Mouse (Mus musculus): Measurements from ENCODE around the gene Whrn.
A peak's percentile ranks its signal among the peaks of the same experiment; 100 is the strongest.

Whrn gene

DNA sequence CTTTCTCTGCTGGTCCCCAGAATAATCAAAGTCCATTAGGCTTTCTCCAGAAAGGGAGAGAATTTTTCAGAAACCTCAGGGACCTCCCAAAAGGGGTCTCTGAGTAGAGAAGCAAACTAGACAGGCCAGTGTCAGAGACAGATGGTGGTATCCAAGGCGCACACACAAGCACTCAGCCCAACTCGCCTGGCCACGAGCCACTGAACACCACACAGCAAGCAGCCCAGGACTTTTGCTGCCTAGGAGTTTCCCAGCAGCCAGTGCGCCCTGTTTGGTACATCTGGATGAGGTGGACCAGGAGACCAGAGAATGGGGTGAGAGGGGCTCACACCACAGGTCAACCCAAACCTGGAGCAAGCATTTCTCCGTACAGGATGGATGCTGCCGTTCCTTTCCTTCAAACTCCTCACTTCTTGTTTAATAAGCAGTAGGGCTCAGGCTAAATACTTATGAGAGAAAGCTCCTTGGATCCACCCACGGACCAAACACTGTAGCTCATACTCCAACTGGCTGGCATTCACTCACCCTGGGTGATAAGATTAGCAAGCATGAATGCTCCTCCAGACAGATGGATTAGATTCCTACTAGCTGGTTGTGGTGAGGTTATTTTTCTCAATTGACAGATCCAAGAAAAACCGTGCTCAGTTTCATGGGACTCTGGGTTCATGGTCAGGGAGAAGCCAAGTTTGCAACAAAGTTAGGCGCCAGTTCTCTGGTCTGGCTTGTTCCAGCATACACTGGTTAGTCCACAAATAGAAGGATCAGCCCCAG lies 2.3 kb downstream of the Whrn start:
- DNase-seq (ENCODE audit: low spot score), result no peak

- no peak for DNase-seq (ENCODE audit: low spot score)
These were observed 4.3 kb downstream of the Whrn start for GRCm38 (mm10) chr4:63491521-63491920.

GRCm38 (mm10) chr4:63490146-63490545 lies 5.6 kb downstream of the Whrn start:
- DNase-seq (ENCODE audit: low spot score), result no peak

DNA sequence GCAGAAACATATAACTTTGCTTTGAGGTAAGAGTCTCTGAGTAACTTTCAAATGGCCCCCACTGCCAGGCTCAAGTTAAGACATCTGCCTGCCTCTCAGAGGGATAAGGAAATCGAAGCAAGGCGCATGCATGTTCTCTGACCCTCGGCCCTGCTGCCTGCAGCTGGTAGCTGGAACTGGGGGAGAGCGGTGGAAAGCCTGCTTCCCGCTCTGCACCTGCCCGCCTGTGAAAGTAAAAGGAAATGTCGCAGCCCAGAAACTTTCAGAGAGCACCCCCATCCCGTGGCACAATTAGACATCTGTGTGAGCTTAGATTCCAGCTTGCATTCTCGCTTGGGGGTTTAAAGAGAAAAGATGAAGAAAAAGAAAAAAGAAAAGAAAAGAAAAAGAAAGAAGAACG lies 6.1 kb downstream of the Whrn start:
- DNase-seq (ENCODE audit: low spot score), result no peak

GRCm38 (mm10) chr4:63487916-63488315 lies 7.9 kb downstream of the Whrn start:
- DNase-seq (ENCODE audit: low spot score), result no peak

DNA sequence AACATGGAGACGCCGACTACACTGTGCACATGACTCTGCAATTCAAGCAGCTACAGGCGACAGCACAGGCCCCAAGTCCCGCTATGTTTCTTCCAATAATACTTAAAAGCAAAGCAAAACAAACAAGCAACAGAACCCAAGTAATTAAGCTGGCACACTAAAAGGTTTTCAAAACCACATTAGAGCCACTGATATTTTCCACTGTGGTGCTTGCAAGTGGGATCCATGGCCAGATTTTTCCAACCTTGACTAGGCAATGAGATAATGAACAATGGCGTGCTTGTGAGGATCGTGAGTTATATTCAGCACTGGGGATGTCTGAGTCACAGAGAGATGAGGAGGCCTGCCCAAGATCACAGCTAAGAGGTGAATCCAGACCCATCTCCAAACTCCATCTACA lies 8.5 kb downstream of the Whrn start:
- DNase-seq (ENCODE audit: low spot score), result no peak

DNA sequence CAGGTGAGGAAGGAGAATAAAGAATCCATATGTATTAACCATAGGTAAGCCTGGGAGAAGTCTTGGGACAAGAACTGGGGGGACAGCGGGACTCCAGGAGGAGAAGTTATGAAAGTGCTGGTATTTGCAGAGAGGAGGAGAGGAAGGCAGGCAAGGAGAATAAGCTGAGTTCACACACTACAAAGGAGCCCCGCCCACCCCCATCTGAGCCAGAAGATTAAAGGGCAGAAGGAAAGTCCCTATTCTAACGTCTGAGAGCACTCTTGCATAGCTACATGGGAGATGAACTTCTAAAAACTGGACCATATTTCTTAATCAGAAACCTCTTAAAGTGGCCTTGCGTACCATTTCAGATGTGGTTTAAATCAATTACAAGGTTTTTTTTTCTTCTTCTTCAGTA lies 9.3 kb downstream of the Whrn start:
- DNase-seq (ENCODE audit: low spot score), result no peak

GRCm38 (mm10) chr4:63483741-63484140 lies 12.1 kb downstream of the Whrn start:
- DNase-seq (ENCODE audit: low spot score), result no peak

DNA sequence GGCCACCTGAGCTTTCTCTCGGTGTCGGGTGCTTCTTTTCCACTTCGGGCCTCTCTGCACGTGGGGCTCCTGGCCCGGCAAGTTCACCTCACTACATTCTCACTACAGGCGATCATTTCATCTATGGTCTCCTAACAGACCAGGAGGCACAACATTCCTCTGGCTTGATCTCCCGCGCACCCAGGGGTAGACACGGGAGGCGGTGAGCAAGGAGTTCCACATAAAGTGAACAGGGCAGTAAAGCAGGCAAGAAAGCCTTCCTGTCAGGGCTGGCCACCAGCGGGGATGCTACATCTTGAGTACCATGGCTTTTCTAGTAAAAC lies 15.0 kb downstream of the Whrn start:
- DNase-seq (ENCODE audit: low spot score), result no peak

GRCm38 (mm10) chr4:63480098-63480844 lies 15.5 kb downstream of the Whrn start:
- peak; percentile 30 for DNase-seq (ENCODE audit: low spot score)

DNA sequence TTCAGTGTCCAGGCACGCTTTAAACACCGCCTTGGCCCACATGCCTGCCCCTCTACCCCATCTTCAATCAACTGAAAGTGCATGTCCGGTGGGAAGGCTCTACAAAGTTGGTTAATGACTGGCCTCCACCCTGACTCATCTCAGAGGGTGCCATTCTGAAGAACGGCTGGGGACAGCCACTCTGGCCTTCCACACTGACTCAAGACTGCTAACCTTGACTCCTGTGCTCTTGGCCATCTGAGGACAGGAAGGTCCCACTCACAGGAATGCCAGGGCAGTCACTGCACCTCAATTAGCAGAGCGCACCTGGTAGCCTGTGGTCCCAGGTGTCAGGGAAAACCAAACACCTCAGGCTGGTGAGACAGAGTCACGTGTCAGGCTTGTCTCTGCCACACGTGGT lies 17.8 kb downstream of the Whrn start:
- DNase-seq (ENCODE audit: low spot score), result no peak

DNA sequence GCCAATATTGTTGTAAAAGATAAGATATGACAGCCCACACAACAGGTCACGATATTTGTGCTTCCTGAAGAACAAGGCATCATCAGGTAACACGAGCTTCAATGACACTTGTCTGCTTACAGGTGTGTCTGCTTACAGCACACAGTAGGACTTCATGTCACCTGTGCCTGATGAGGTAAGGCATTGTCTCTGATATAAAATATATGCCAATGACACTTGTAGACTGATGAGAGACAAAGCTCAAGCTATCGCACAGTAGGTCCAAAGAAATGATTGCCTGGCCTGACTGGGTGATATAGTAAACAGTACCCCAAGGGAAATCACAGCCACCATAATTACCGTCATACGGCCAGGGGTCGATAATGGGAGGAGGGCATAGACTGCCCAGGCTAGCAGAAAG lies 18.9 kb downstream of the Whrn start:
- no peak for DNase-seq (ENCODE audit: low spot score)

- no peak for DNase-seq (ENCODE audit: low spot score)
These were observed 20.6 kb downstream of the Whrn start for GRCm38 (mm10) chr4:63475208-63475607.

DNA sequence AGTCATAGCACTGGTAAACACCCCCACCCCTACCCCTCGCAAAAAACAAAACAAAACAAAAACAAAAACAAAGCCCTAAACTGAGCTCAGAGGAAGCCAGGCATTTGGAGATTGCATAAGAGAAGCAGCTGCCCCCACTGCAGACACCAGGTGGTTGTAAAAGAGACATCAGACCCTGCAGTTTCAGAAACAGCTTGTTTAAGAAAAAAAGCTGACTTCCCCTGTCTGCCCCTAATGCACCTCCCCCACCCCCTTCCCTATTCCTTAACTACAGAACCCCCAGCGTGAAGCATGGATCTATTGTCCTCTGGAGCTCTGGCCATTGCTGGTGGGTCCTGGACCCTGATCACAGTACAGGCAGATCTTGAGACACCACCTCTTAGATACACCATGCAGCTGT lies 21.4 kb downstream of the Whrn start:
- no peak for DNase-seq (ENCODE audit: low spot score)

DNA sequence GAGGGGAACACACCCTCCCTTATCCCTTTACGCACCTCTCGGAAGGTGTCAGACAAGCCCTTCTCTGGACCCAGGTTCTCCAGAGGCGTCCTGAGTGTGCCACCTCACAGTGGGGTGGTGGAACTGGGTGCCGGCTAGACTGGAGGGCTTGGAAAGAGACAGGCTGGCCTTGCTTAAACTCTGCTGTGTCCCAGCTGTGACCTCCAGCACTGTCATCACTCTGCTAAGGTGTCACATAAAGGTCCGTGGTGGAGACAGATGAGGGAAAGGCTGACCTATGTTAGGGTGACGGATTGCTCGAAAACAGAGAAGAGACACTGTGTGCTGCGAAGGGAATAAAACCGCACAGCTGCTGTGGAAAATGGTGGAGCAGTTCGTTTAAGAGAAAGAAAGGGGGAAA lies 28.5 kb downstream of the Whrn start:
- no peak for DNase-seq (ENCODE audit: low spot score)

GRCm38 (mm10) chr4:63466192-63466591 lies 29.6 kb downstream of the Whrn start:
- no peak for DNase-seq (ENCODE audit: low spot score)

- peak; percentile 42 for DNase-seq (ENCODE audit: low spot score)
These were observed 34.8 kb downstream of the Whrn start for GRCm38 (mm10) chr4:63460876-63461525.

GRCm38 (mm10) chr4:63459141-63459789 lies 36.5 kb downstream of the Whrn start:
- no peak for DNase-seq (ENCODE audit: low spot score)

- no peak for DNase-seq (ENCODE audit: low spot score)
These were observed 39.2 kb downstream of the Whrn start for GRCm38 (mm10) chr4:63456547-63456946.

GRCm38 (mm10) chr4:63453939-63454513 lies 41.8 kb downstream of the Whrn start:
- no peak for DNase-seq (ENCODE audit: low spot score)

- DNase-seq (ENCODE audit: low spot score), result no peak
These were observed 43.2 kb downstream of the Whrn start for GRCm38 (mm10) chr4:63452555-63452954.

DNA sequence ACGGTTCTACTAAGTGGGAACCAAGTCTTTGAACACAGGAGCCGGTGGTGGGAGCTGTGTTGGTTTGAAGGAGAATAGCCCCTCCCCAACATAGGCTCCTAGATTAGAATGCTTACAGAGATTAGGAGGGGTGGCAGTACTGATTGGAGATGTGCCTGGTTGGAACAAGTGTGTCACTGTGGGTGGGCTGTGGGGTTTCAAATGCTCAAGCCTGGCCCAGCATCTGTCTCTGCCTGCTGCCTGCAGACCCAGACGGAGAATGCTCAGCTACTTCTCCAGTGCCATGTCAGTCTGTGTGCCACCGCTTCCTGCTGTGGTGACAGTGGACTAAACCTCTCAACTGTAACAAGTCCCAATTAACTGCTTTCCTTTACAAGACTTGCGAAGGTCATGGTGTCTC lies 45.2 kb downstream of the Whrn start:
- DNase-seq (ENCODE audit: low spot score), result no peak

Data from ovary, postnatal 36 days (tissue).